Mouse (Mus musculus) midbrain, postnatal 0 days (tissue): ENCODE measurements around the gene Aox3. TPM values are rescaled to one million over a fixed set of nuclear protein-coding genes. Genes with fewer than 3 reads are reported as not detected.

Experiments used
- ATAC-seq: fragments of 200-750 bp; cut with Nextera tagmentation; 2 replicates; pipeline ENCODE4 v1.8.0; 2017; ENCODE audit warnings: moderate number of reproducible peaks, mild to moderate bottlenecking, moderate TSS enrichment, moderate library complexity; ENCODE audit not compliant: low FRiP score
- DNase-seq: peaks from one replicate; pipeline ENCODE4 v3.0.0-alpha.2; 2015; ENCODE audit warnings: low spot score
- H3K27ac ChIP-seq: fragments of 300-500 bp; sonication (generic); 2 replicates; pipeline ENCODE4 v1.5.1; 2014; ENCODE audit warnings: low read depth, mild to moderate bottlenecking, low read length, mixed read lengths
- H3K27me3 ChIP-seq: fragments of 300-500 bp; sonication (generic); 2 replicates; pipeline ENCODE4 v1.6.1; 2014; ENCODE audit warnings: low read length, control low read depth, mixed read lengths; ENCODE audit not compliant: insufficient read depth
- H3K36me3 ChIP-seq: fragments of 300-500 bp; sonication (generic); 2 replicates; pipeline ENCODE4 v1.6.1; 2014; ENCODE audit warnings: low read length, control low read depth, mixed read lengths; ENCODE audit not compliant: insufficient read depth
- H3K4me1 ChIP-seq: fragments of 300-500 bp; sonication (generic); 2 replicates; pipeline ENCODE4 v1.6.1; 2014; ENCODE audit warnings: mild to moderate bottlenecking, control low read depth, antibody characterized with exemption, low read length, mixed read lengths; ENCODE audit not compliant: insufficient read depth
- H3K4me2 ChIP-seq: fragments of 300-500 bp; sonication (generic); 2 replicates; pipeline ENCODE4 v1.6.1; 2014; ENCODE audit warnings: low read depth, mild to moderate bottlenecking, low read length, mixed read lengths; ENCODE audit not compliant: poor library complexity, severe bottlenecking
- H3K4me3 ChIP-seq: fragments of 300-500 bp; sonication (generic); 2 replicates; pipeline ENCODE4 v1.5.1; 2014; ENCODE audit warnings: low read depth, mild to moderate bottlenecking, low read length, moderate library complexity
- H3K9ac ChIP-seq: fragments of 300-500 bp; sonication (generic); replicated peaks from 2 replicates; pipeline ENCODE4 v1.6.1; 2014; ENCODE audit warnings: mild to moderate bottlenecking, low read length, moderate library complexity, mixed read lengths; ENCODE audit not compliant: poor library complexity, severe bottlenecking
- H3K9me3 ChIP-seq: fragments of 300-500 bp; sonication (generic); 2 replicates; pipeline ENCODE4 v1.6.1; 2016; ENCODE audit warnings: low read length, control low read depth
- CTCF ChIP-seq: IDR thresholded peaks from 2 replicates; pipeline ENCODE4 v1.5.1; 2016; ENCODE audit warnings: antibody characterized with exemption, mild to moderate bottlenecking
- WGBS: fragments of 180-500 bp; shearing (Covaris S2); extraction: QIAGEN DNeasy Blood & Tissue Kit; methylation state at CpG from one replicate; pipeline ENCODE4 v1.1.7; 2014; 5-methylcytosine and 5-hydroxymethylcytosine counted together
- polyA plus RNA-seq: library from polyadenylated mRNA; unstranded; fragments of >200 nt; fragmentation: Nextera tagmentation; extraction: Ambion mirVana; gene quantifications from 2 replicates; pipeline ENCODE4 v1.2.1, GENCODE M21; 2015
- total RNA-seq: library from RNA; depleted of rRNA; stranded (reverse); fragments of >200 nt; gene quantifications from 2 replicates; pipeline ENCODE4 v1.2.3, GENCODE M21; 2014

Gene Aox3
- total and polyA plus RNA-seq, 2 experiments from 2014 or later, result 0.12 TPM; not detected in 1

DNA sequence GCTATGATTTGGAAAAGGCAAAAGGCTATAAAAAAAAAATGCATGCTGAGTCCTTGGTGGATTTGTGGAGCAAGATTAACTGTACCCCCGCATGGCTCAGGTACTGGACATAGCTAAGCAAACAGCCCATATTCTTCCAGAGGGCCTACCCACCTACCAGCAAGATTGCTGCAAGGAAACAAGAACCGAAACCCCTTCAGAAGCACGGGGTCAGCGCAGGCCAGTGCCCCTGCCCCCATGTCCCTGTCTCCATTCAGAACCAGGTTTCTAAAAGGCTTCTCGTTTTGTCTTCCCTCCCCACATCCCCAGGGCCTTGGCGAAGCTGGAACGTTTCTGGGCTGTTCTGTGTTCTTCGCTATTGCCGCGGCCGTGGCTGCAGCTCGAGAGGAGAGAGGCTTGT, 81.4 kb downstream of the Aox3 start:
- Histone ChIP-seq H3K9me3 (no peaks in the 10 kb centered on the region), H3K27me3 (no peaks in the 10 kb centered on the region), H3K4me3 (no peak overlapping the region), H3K36me3 (no peaks in the 10 kb centered on the region), H3K4me1 (no peaks in the 10 kb centered on the region; the same call in 1 of the 2 replicates), H3K4me2 (no peak overlapping the region), H3K9ac (no peak overlapping the region), H3K27ac (no peak overlapping the region)
- ATAC-seq (no peak), DNase-seq (no peak)
- no peak for TF ChIP-seq CTCF
- WGBS, result 88% methylated on average over 12 of the region's 12 CpGs

DNA sequence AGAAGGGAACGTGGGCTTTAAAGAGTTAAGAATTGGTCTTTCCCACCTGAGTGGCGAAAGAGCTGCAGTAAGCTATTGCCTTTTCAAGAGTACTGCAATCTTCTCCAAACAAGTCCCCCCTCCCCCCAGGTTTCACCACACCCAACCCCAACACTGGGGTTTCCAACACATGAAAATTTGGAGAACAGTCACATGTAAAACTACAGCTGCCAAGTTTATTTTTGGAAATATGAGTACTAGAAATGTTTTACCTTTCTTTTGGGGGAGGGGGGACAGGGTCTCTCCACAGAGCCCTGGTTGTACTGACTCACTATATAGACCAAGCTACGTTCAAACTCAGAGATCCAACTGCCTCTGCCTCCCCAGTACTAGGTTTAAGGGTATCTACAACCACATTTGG, 82.1 kb downstream of the Aox3 start:
- no peak for TF ChIP-seq CTCF
- no peak for DNase-seq
- Histone ChIP-seq H3K36me3 (no peaks in the 10 kb centered on the region), H3K9me3 (no peaks in the 10 kb centered on the region), H3K4me1 (no peaks in the 10 kb centered on the region; the same call in 1 of the 2 replicates), H3K27me3 (no peaks in the 10 kb centered on the region), H3K9ac (no peak overlapping the region), H3K4me3 (no peak overlapping the region), H3K27ac (no peak overlapping the region), H3K4me2 (no peak overlapping the region)
- no peak for ATAC-seq
- WGBS, result 86% methylated on average over 3 of the region's 3 CpGs

DNA sequence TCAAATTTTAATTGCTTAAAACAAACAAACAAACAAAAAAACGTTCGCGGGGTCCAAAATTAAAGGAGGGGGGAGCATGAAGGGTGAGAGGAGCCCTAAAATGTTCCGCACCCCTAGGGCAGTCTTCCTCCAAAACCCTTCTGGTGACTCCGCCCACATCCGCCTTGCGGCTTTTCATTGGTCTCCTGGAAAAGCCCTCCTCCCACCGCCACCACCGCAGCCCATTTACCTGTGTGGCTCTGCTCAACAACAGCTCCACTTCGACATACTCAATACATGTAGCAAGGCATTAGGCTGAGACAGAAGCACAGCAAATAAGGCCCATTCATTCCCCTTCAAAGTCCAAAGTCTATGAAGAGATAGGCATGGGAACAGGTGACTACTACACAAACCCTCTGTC, 82.6 kb downstream of the Aox3 start:
- no peaks in the 10 kb centered on the region for H3K9me3 ChIP-seq
- no peak for TF ChIP-seq CTCF
- DNase-seq, result no peak
- H3K4me3 ChIP-seq, result no peak overlapping the region
- ATAC-seq, result no peak
- no peaks in the 10 kb centered on the region; the same call in 1 of the 2 replicates for H3K4me1 ChIP-seq
- H3K27ac ChIP-seq, result no peak overlapping the region
- no peaks in the 10 kb centered on the region for H3K36me3 ChIP-seq
- H3K4me2 ChIP-seq, result 0 out of 2 replicates have a peak overlapping the region, but pooled peaks have one; percentile 12
- H3K9ac ChIP-seq, result no peak overlapping the region
- 18% methylated on average over 10 of the region's 10 CpGs for WGBS
- no peaks in the 10 kb centered on the region for H3K27me3 ChIP-seq

DNA sequence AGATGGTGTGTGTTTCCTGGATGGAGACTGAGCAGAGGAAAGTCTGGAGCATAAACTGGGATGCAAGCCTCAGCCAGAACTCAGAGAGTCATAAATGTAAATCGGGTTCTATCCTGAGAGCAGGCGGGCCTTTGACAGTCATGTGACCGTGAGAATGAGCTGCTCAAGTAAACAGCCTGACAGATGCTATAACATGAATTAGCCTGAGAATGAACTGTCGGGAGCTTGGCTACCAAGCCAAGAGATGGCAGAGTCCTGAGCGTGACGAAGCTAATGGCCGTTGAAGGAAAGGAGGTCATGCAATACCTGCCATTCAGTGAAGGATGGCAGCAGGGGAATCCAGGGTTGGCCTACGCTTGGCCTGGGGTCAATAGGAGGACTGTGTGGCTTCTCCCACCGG, 84.1 kb downstream of the Aox3 start:
- no peaks in the 10 kb centered on the region for H3K9me3 ChIP-seq
- DNase-seq, result peak; percentile 5
- no peak for ATAC-seq
- H3K4me1 ChIP-seq, result no peaks in the 10 kb centered on the region; the same call in 1 of the 2 replicates
- H3K27ac ChIP-seq, result no peak overlapping the region
- no peak for TF ChIP-seq CTCF
- WGBS, result 78% methylated on average over 9 of the region's 9 CpGs
- H3K4me2 ChIP-seq, result no peak overlapping the region
- H3K4me3 ChIP-seq, result no peak overlapping the region
- H3K27me3 ChIP-seq, result no peaks in the 10 kb centered on the region
- H3K36me3 ChIP-seq, result no peaks in the 10 kb centered on the region
- H3K9ac ChIP-seq, result no peak overlapping the region

DNA sequence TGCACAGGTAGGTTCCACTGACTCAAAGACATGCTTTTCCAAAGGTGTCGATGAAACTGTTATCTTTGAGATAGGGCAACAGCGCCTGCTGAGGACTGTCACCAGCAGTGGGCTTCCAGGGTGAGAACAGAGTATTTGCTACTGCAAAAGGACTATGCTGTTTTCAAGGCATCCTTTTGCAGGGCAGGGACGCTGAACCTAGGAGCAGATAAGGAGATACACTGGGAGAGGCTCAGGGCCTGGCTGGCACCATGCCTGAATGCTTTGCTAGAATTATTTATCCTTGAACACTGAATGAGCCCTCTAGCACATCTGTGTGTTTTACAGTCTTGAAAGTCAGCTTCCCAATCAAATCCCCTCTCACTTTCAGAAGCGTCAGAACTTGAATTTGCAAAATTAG, 85.5 kb downstream of the Aox3 start:
- no peak for ATAC-seq
- WGBS, result 80% methylated on average over 4 of the region's 4 CpGs

DNA sequence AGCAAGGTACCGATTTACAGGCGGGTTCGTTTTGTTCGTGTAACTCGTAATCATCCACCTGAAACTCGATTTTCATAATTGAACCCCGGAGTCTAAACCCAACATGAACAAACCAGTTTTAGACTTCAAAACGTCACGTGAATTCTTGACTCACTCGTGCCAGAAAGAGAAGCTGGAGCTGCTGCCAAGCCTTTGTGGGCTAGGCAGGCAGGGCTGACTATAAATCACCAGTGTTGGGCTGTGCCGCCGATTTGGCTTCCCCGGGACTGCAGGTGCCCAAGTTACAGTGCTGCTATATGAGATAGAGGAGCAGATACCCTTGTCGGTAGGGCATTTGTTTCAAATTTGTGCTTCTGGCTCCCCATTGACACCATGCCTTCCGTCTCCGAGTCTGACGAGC, 97.3 kb downstream of the Aox3 start, which contains the start of gene Aox4:
Gene Aox4, plus strand, starts transcription at position 195 of the 400 bp plus-strand sequence.
- H3K4me2 ChIP-seq, result no peak within 1 kb of the TSS
- H3K4me3 ChIP-seq, result no peak within 1 kb of the TSS
- no peak within 1 kb of the TSS for H3K9ac ChIP-seq
- H3K9me3 ChIP-seq, result no peaks in the 10 kb centered on the region
- TF ChIP-seq CTCF, result no peak
- H3K27me3 ChIP-seq, result no peaks in the 10 kb centered on the region
- 82% methylated on average over 17 of the region's 17 CpGs for WGBS
- H3K36me3 ChIP-seq, result no peaks in the 10 kb centered on the region
- no peaks in the 10 kb centered on the region for H3K4me1 ChIP-seq
- DNase-seq, result peak; percentile 27
- ATAC-seq, result no peak
- H3K27ac ChIP-seq, result no peak within 1 kb of the TSS

More for the DNA sequence above, 85.5 kb downstream of the Aox3 start:
- Histone ChIP-seq H3K27me3 (no peaks in the 10 kb centered on the region), H3K27ac (no peak overlapping the region), H3K36me3 (no peaks in the 10 kb centered on the region), H3K9me3 (no peaks in the 10 kb centered on the region), H3K4me3 (no peak overlapping the region), H3K4me2 (no peak overlapping the region), H3K9ac (no peak overlapping the region), H3K4me1 (no peaks in the 10 kb centered on the region; the same call in 1 of the 2 replicates)
- TF ChIP-seq CTCF, result no peak
- DNase-seq, result no peak
